Mouse (Mus musculus) liver, embryonic 13.5 days (tissue): ENCODE measurements around the gene Scimp. TPM values are rescaled to one million over a fixed set of nuclear protein-coding genes. Genes with fewer than 3 reads are reported as not detected.

Experiments used
- ATAC-seq: fragments of 200-750 bp; cut with Nextera tagmentation; 2 replicates; pipeline ENCODE4 v1.8.0; 2017; ENCODE audit warnings: low read depth, mild to moderate bottlenecking, moderate number of reproducible peaks, moderate library complexity
- DNase-seq: peaks from one replicate; pipeline ENCODE4 v3.0.0; 2022
- H3K27ac ChIP-seq: fragments of 300-500 bp; sonication (generic); 2 replicates; pipeline ENCODE4 v1.5.1; 2015; ENCODE audit warnings: moderate library complexity, mild to moderate bottlenecking, inconsistent platforms
- H3K27me3 ChIP-seq: fragments of 300-500 bp; sonication (generic); 2 replicates; pipeline ENCODE4 v1.6.1; 2015; ENCODE audit warnings: mild to moderate bottlenecking, inconsistent platforms
- H3K36me3 ChIP-seq: fragments of 300-500 bp; sonication (generic); 2 replicates; pipeline ENCODE4 v1.6.1; 2015; ENCODE audit warnings: mild to moderate bottlenecking, inconsistent platforms
- H3K4me1 ChIP-seq: fragments of 300-500 bp; sonication (generic); replicated peaks from 2 replicates; pipeline ENCODE4 v1.6.1; 2015; ENCODE audit warnings: inconsistent platforms
- H3K4me2 ChIP-seq: fragments of 300-500 bp; sonication (generic); 2 replicates; pipeline ENCODE4 v1.6.1; 2015; ENCODE audit warnings: inconsistent platforms, mild to moderate bottlenecking, moderate library complexity
- H3K4me3 ChIP-seq: fragments of 300-500 bp; sonication (generic); replicated peaks from 2 replicates; pipeline ENCODE4 v1.5.1; 2015; ENCODE audit warnings: mild to moderate bottlenecking, inconsistent platforms
- H3K9ac ChIP-seq: fragments of 300-500 bp; sonication (generic); 2 replicates; pipeline ENCODE4 v1.6.1; 2015; ENCODE audit warnings: mild to moderate bottlenecking, inconsistent platforms
- H3K9me3 ChIP-seq: fragments of 300-500 bp; sonication (generic); replicated peaks from 2 replicates; pipeline ENCODE4 v1.6.1; 2016; ENCODE audit warnings: inconsistent platforms
- WGBS: fragments of 180-500 bp; shearing (Covaris S2); methylation state at CpG from one replicate; pipeline ENCODE4 v1.1.7; 2015; ENCODE audit not compliant: insufficient replicate concordance; 5-methylcytosine and 5-hydroxymethylcytosine counted together
- polyA plus RNA-seq: library from polyadenylated mRNA; unstranded; fragments of >200 nt; fragmentation: Nextera tagmentation; extraction: Ambion mirVana; gene quantifications from 2 replicates; pipeline ENCODE4 v1.2.1, GENCODE M21; 2015

Scimp gene
- polyA plus RNA-seq: 0.18 and 0.41 TPM in 2 replicates

- WGBS: 36% methylated on average over 7 of the region's 7 CpGs
- H3K36me3 ChIP-seq: no peaks in the 10 kb centered on the region
- H3K27ac ChIP-seq: no peak within 1 kb of the TSS
- no peak within 1 kb of the TSS for H3K4me3 ChIP-seq
- H3K9ac ChIP-seq: no peak within 1 kb of the TSS
- no peaks in the 10 kb centered on the region for H3K4me1 ChIP-seq
- no peak within 1 kb of the TSS for H3K4me2 ChIP-seq
- no peaks in the 10 kb centered on the region for H3K9me3 ChIP-seq
- DNase-seq (no peak), ATAC-seq (no peak)
- H3K27me3 ChIP-seq: no peaks in the 10 kb centered on the region
These were observed at the start of gene Scimp for GRCm38 (mm10) chr11:70812365-70812764. Gene Scimp (minus strand): TSS chr11:70812586.

GRCm38 (mm10) chr11:70860371-70860770 lies 48.0 kb upstream of the Scimp start:
- WGBS: 76% methylated on average over 1 of the region's 1 CpGs

DNA sequence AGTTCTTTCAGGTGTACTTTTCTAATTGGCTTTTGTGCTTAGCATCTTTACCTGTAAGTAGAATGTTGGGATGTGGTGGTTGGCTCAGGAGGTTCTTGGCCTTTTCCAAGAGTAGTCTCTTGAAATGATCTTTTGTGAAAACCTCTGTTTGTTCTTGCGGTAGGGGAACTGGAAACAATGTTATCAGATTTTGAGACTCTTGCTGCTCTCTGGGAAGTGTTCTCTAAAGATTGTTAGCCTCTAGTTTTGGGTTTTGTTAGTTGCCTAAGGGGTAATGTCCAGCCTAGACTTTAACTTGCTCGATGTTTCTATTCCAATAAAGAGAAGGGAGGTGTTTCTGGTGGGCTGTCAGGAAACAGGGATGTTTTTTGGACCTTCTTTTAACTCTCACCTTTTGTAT lies 33.6 kb upstream of the Scimp start:
- no peak for ATAC-seq
- 12% methylated on average over 2 of the region's 2 CpGs for WGBS
- peak overlapping the region; percentile 88 for H3K4me3 ChIP-seq

More at GRCm38 (mm10) chr11:70860371-70860770, 48.0 kb upstream of the Scimp start:
- DNase-seq: no peak
- H3K9ac ChIP-seq: no peak overlapping the region
- H3K9me3 ChIP-seq: no peaks in the 10 kb centered on the region
- no peak overlapping the region for H3K4me3 ChIP-seq
- no peak for ATAC-seq
- H3K27ac ChIP-seq: no peak overlapping the region
- peaks cover 17% of the 10 kb centered on the region for H3K4me1 ChIP-seq
- H3K36me3 ChIP-seq: no peaks in the 10 kb centered on the region
- no peak overlapping the region for H3K4me2 ChIP-seq
- H3K27me3 ChIP-seq: no peaks in the 10 kb centered on the region

GRCm38 (mm10) chr11:70845457-70845978 lies 33.1 kb upstream of the Scimp start:
- Histone ChIP-seq H3K4me1 (peaks cover 44% of the 10 kb centered on the region), H3K9ac (peak overlapping the region; percentile 92), H3K4me3 (peak overlapping the region; percentile 88), H3K27me3 (no peaks in the 10 kb centered on the region), H3K27ac (peak overlapping the region; percentile 84), H3K9me3 (no peaks in the 10 kb centered on the region), H3K4me2 (peak overlapping the region; percentile 92), H3K36me3 (no peaks in the 10 kb centered on the region)
- no peak for DNase-seq
- 2% methylated on average over 19 of the region's 19 CpGs for WGBS
- ATAC-seq: peak; percentile 37; the same call in 1 of the 2 replicates

More for the DNA sequence above, 33.6 kb upstream of the Scimp start:
- peaks cover 44% of the 10 kb centered on the region for H3K4me1 ChIP-seq
- peak overlapping the region; percentile 92 for H3K4me2 ChIP-seq
- peak overlapping the region; percentile 92 for H3K9ac ChIP-seq
- H3K36me3 ChIP-seq: no peaks in the 10 kb centered on the region
- no peaks in the 10 kb centered on the region for H3K27me3 ChIP-seq
- no peaks in the 10 kb centered on the region for H3K9me3 ChIP-seq
- no peak for DNase-seq
- peak overlapping the region; percentile 6; the same call in 1 of the 2 replicates for H3K27ac ChIP-seq

GRCm38 (mm10) chr11:70844559-70845456 lies 32.4 kb upstream of the Scimp start, which contains the start of gene Rabep1:
Gene Rabep1 (plus strand): TSS chr11:70844778.
- Histone ChIP-seq H3K27me3 (no peaks in the 10 kb centered on the region), H3K4me3 (peak within 1 kb of the TSS; percentile 88), H3K4me1 (peaks cover 41% of the 10 kb centered on the region), H3K36me3 (no peaks in the 10 kb centered on the region), H3K27ac (peak within 1 kb of the TSS; percentile 84), H3K9me3 (no peaks in the 10 kb centered on the region), H3K9ac (peak within 1 kb of the TSS; percentile 92), H3K4me2 (peak within 1 kb of the TSS; percentile 92)
- DNase-seq (peak; percentile 87), ATAC-seq (peak; percentile 90)
- WGBS: under 1% methylated on average over 81 of the region's 88 CpGs

DNA sequence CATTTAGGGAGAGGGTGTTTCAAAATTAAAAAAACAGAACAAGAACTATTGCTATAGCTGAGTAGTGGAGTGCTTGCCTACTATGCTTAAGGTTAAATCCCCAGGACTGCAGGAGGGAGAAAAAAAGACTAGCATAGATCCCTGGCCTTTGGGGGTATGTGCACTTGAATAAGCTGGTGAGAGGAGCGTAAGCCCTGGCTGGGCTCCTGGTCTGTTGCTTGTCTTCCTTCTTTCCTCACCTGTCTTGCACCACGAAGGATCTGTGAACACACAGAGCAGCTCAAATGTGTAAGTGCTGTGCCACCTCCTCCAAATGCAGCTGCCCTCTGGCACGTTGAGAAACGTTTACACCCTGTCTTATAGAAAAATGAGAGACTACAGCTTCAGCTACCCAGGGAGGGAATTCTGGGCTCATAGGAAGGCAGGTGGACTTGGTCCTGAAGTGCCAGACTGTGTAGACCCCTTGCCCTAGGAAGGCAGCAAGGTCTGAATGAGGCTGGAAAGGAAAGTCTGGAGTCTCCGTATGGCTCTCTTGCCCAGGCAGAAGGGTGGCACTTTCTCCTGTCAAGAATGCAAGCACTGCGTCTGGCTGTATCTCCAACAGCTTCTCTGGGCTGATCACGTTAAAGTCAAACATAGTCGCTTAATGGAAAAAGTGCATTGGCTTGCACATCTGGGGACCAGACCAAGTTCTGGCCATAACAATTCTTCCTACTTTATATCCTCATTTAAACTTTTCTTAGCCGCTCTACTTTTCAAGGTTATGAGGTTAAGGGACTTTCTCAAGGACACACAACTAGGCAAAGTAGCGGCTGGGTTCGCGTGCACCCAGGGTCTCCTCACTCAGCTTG lies 31.5 kb upstream of the Scimp start:
- DNase-seq: no peak
- ATAC-seq: 0 out of 2 replicates have a peak, but pooled peaks have one; percentile 10

GRCm38 (mm10) chr11:70842983-70843382 lies 30.6 kb upstream of the Scimp start:
- H3K9me3 ChIP-seq: no peaks in the 10 kb centered on the region
- H3K4me3 ChIP-seq: no peak overlapping the region
- H3K36me3 ChIP-seq: no peaks in the 10 kb centered on the region
- no peak for DNase-seq
- H3K4me2 ChIP-seq: no peak overlapping the region
- H3K27ac ChIP-seq: no peak overlapping the region
- H3K27me3 ChIP-seq: no peaks in the 10 kb centered on the region
- peaks cover 39% of the 10 kb centered on the region for H3K4me1 ChIP-seq
- WGBS: 35% methylated on average over 4 of the region's 4 CpGs
- no peak for ATAC-seq
- H3K9ac ChIP-seq: no peak overlapping the region

More for the DNA sequence above, 31.5 kb upstream of the Scimp start:
- peak overlapping the region; percentile 92 for H3K4me2 ChIP-seq
- no peaks in the 10 kb centered on the region for H3K36me3 ChIP-seq
- peak overlapping the region; percentile 88 for H3K4me3 ChIP-seq
- H3K9ac ChIP-seq: peak overlapping the region; percentile 92
- peak overlapping the region; percentile 84 for H3K27ac ChIP-seq
- no peaks in the 10 kb centered on the region for H3K27me3 ChIP-seq
- peaks cover 34% of the 10 kb centered on the region for H3K4me1 ChIP-seq
- WGBS: 26% methylated on average over 12 of the region's 12 CpGs
- H3K9me3 ChIP-seq: no peaks in the 10 kb centered on the region

- 51% methylated on average over 2 of the region's 2 CpGs for WGBS
- H3K27ac ChIP-seq: no peak overlapping the region
- no peaks in the 10 kb centered on the region for H3K36me3 ChIP-seq
These were observed 26.2 kb upstream of the Scimp start for GRCm38 (mm10) chr11:70838610-70839009.

DNA sequence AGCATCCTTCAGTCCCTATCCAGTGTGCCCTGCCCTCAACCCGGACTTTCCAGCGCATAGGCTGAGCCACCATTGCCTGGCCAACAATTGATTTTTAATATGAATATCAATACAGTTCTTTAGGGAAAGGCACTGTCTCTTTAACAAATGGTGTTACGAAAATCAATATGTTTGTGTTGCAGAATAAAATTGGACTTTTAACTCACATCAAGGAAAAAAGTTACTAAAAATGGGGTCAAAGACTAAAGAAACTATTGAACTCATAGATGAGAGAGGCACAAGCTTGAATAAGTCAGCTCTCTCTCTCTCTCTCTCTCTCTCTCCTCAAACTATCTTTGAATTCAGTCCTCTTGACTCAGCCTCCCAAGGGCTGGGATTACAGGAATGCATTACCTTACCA lies 24.6 kb upstream of the Scimp start:
- Histone ChIP-seq H3K36me3 (no peaks in the 10 kb centered on the region), H3K27ac (no peak overlapping the region), H3K9me3 (no peaks in the 10 kb centered on the region; the same call in 1 of the 2 replicates), H3K9ac (no peak overlapping the region), H3K4me2 (no peak overlapping the region), H3K4me3 (no peak overlapping the region), H3K27me3 (no peaks in the 10 kb centered on the region), H3K4me1 (peaks cover 9% of the 10 kb centered on the region)
- WGBS: 73% methylated on average over 3 of the region's 3 CpGs
- no peak for DNase-seq
- no peak for ATAC-seq

More at GRCm38 (mm10) chr11:70838610-70839009, 26.2 kb upstream of the Scimp start:
- Histone ChIP-seq H3K4me2 (no peak overlapping the region), H3K4me3 (no peak overlapping the region), H3K27me3 (no peaks in the 10 kb centered on the region), H3K9ac (no peak overlapping the region), H3K4me1 (peaks cover 14% of the 10 kb centered on the region), H3K9me3 (no peaks in the 10 kb centered on the region)
- ATAC-seq (no peak), DNase-seq (no peak)

- ATAC-seq (no peak), DNase-seq (no peak)
- Histone ChIP-seq H3K4me1 (peaks cover 9% of the 10 kb centered on the region), H3K27ac (no peak overlapping the region), H3K27me3 (no peaks in the 10 kb centered on the region), H3K4me2 (no peak overlapping the region), H3K36me3 (no peaks in the 10 kb centered on the region), H3K9me3 (no peaks in the 10 kb centered on the region; the same call in 1 of the 2 replicates), H3K9ac (no peak overlapping the region), H3K4me3 (no peak overlapping the region)
- WGBS: 53% methylated on average over 6 of the region's 6 CpGs
These were observed 23.0 kb upstream of the Scimp start for GRCm38 (mm10) chr11:70835381-70835831.
